Mouse (Mus musculus) heart, embryonic 15.5 days (tissue): Measurements from ENCODE around the gene Nmt1. TPM values are rescaled to one million over a fixed set of nuclear protein-coding genes. Genes with fewer than 3 reads are reported as not detected.

Source experiments
- ATAC-seq: fragments of 200-750 bp; cut with Nextera tagmentation; replicated peaks from 2 replicates; pipeline ENCODE4 v1.8.0; 2017; ENCODE audit warnings: low read depth, moderate TSS enrichment; ENCODE audit not compliant: insufficient number of reproducible peaks, insufficient read depth, low FRiP score
- H3K27ac ChIP-seq: fragments of 300-500 bp; sonication (generic); 2 replicates; pipeline ENCODE4 v1.5.1; 2015; ENCODE audit warnings: mild to moderate bottlenecking, inconsistent platforms
- H3K27me3 ChIP-seq: fragments of 300-500 bp; sonication (generic); 2 replicates; pipeline ENCODE4 v1.6.1; 2015; ENCODE audit warnings: inconsistent platforms
- H3K36me3 ChIP-seq: fragments of 300-500 bp; sonication (generic); 2 replicates; pipeline ENCODE4 v1.6.1; 2015; ENCODE audit warnings: mild to moderate bottlenecking, inconsistent platforms
- H3K4me1 ChIP-seq: fragments of 300-500 bp; sonication (generic); replicated peaks from 2 replicates; pipeline ENCODE4 v1.6.1; 2015; ENCODE audit warnings: inconsistent platforms
- H3K4me2 ChIP-seq: fragments of 300-500 bp; sonication (generic); 2 replicates; pipeline ENCODE4 v1.6.1; 2015; ENCODE audit warnings: inconsistent platforms, mild to moderate bottlenecking, moderate library complexity
- H3K4me3 ChIP-seq: fragments of 300-500 bp; sonication (generic); 2 replicates; pipeline ENCODE4 v1.5.1; 2015; ENCODE audit warnings: mild to moderate bottlenecking, inconsistent platforms
- H3K9ac ChIP-seq: fragments of 300-500 bp; sonication (generic); 2 replicates; pipeline ENCODE4 v1.6.1; 2015; ENCODE audit warnings: mild to moderate bottlenecking, inconsistent platforms
- H3K9me3 ChIP-seq: fragments of 300-500 bp; sonication (generic); replicated peaks from 2 replicates; pipeline ENCODE4 v1.6.1; 2016; ENCODE audit warnings: inconsistent platforms
- WGBS: fragments of 180-500 bp; shearing (Covaris S2); methylation state at CpG from one replicate; pipeline ENCODE4 v1.1.7; 2015; ENCODE audit warnings: mixed read lengths; 5-methylcytosine and 5-hydroxymethylcytosine counted together
- polyA plus RNA-seq: library from polyadenylated mRNA; unstranded; fragments of >200 nt; fragmentation: Nextera tagmentation; extraction: Ambion mirVana; gene quantifications from 2 replicates; pipeline ENCODE4 v1.2.1, GENCODE M21; 2015

The Nmt1 gene
- polyA plus RNA-seq, 1 experiment from 2014 or later = 47.8 TPM

DNA sequence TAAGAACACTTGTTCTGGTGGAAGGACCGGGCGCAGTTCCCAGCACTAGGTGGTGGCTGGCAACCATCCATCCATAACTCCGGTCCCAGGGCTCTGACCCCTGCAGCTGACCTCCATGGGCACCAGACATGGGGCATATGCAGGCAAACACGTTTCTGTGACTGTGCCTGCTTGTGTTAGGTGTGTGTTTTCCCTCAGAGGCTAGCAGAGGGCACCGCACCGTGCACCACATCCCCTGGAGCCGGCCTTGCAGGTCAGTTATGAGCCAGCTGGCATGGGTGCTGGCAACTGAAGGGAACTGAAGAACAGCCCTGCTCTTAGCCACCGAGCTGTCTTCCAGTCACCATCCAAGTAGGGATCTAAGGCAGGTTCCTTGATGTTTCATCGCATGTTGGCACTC is 22.2 kb downstream of the Nmt1 start:
- no peak for ATAC-seq
- Histone ChIP-seq H3K4me1 (peaks cover 26% of the 10 kb centered on the region), H3K9ac (no peak overlapping the region), H3K27me3 (no peaks in the 10 kb centered on the region), H3K4me3 (no peak overlapping the region), H3K4me2 (no peak overlapping the region), H3K9me3 (no peaks in the 10 kb centered on the region), H3K27ac (0 out of 2 replicates have a peak overlapping the region, but pooled peaks have one; percentile 88), H3K36me3 (peaks cover 38% of the 10 kb centered on the region)
- 86% methylated on average over 9 of the region's 9 CpGs for WGBS

DNA sequence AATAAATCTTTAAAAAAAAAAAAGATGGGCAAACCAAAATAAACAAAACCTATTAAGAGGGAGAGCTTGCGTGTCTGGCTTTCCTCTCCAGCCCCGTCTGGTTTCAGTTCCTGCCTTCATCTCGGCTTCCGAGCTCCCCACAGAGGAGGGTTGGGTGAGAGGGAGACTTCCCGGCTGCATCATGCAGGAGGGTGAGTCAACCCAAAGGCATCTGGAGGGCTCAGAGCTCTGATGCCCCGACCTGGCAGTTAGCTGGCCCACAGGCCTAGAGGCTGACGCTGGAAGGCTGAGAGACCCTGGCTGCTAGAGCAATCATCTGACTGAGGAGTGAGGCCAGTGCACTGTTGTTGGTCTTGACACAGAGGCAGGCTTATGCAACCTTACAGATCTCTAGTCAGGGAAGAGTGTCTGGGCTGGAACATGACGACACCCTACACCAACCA is 23.3 kb downstream of the Nmt1 start:
- Histone ChIP-seq H3K4me3 (no peak overlapping the region), H3K4me2 (no peak overlapping the region), H3K4me1 (peaks cover 26% of the 10 kb centered on the region), H3K36me3 (peaks cover 38% of the 10 kb centered on the region), H3K9me3 (no peaks in the 10 kb centered on the region), H3K27ac (peak overlapping the region; percentile 88), H3K27me3 (no peaks in the 10 kb centered on the region), H3K9ac (no peak overlapping the region)
- WGBS = 21% methylated on average over 8 of the region's 8 CpGs
- ATAC-seq = peak; percentile 91

DNA sequence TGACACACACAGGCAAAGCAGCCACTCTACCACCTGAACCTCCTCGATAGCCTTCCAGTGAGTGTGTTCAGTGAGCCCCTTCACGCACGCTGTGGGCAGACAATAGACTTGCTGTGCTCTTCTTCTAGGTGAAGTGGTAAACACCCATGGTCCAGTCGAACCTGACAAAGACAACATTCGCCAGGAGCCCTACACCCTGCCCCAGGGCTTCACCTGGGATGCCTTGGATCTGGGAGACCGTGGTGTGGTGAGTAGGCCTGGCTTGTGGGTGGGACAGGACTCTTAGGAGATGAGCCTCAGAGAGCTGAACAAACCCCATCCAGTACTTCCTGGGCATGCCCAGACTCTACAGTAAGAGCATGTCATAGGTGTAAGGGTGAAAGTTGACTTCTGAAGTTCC is 24.1 kb downstream of the Nmt1 start:
- Histone ChIP-seq H3K27ac (peak overlapping the region; percentile 88), H3K27me3 (no peaks in the 10 kb centered on the region), H3K9me3 (no peaks in the 10 kb centered on the region), H3K36me3 (peaks cover 38% of the 10 kb centered on the region), H3K4me3 (no peak overlapping the region), H3K4me2 (no peak overlapping the region), H3K4me1 (peaks cover 26% of the 10 kb centered on the region), H3K9ac (peak overlapping the region; percentile 9; the same call in 1 of the 2 replicates)
- 82% methylated on average over 6 of the region's 6 CpGs for WGBS
- ATAC-seq = no peak

DNA sequence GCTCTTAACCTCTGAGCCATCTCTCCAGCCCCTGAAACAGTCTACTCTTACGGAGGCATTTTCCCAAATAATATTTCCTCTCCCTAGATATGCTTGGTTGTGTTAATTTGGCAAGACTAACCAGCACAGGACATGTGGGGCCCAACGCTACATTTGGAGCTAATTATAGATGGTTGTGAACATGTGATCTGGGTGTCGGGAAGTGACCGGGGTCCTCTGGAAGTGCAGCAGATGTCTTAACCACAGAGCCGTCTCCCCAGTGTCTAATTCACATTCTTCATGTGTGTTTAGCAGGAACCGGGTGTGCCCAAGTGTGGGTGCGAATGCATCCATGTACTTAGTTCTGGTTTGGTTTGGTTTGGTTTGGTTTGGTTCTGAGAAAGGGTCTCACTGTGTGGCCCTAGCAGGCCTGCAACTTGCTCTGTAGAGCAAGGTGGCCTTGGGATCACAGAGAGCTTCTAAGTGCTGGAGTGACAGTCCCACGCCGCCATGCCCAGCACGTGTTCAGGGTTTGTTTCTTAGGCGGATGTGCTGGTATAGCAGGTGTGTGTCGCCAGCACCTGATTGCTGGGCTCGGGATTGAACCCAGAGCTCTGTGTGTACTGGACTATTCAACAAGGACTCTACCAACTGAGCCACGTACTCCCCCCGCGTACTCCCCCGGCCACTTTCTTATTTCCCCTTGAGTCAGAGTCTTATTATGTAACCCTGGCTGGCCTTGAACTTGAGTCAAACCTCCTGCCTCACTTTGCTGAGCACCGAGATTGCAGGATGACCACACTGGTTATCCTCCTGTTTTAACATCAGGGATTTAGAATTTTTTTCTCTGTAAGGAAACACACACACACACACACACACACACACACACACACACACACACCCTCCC is 25.4 kb downstream of the Nmt1 start:
- no peak for ATAC-seq
- no peak overlapping the region for H3K9ac ChIP-seq
- peak overlapping the region; percentile 61 for H3K27ac ChIP-seq

GRCm38 (mm10) chr11:103054798-103055197 is 26.8 kb downstream of the Nmt1 start:
- H3K27ac ChIP-seq = no peak overlapping the region
- WGBS = 46% methylated on average over 6 of the region's 6 CpGs
- peaks cover 36% of the 10 kb centered on the region for H3K4me1 ChIP-seq
- no peak for ATAC-seq
- no peak overlapping the region for H3K4me3 ChIP-seq
- H3K4me2 ChIP-seq = no peak overlapping the region
- H3K36me3 ChIP-seq = peaks cover 44% of the 10 kb centered on the region
- H3K27me3 ChIP-seq = no peaks in the 10 kb centered on the region
- H3K9ac ChIP-seq = no peak overlapping the region
- no peaks in the 10 kb centered on the region for H3K9me3 ChIP-seq

More for the DNA sequence above, 25.4 kb downstream of the Nmt1 start:
- Histone ChIP-seq H3K4me2 (no peak overlapping the region), H3K9me3 (no peaks in the 10 kb centered on the region), H3K4me3 (no peak overlapping the region), H3K4me1 (peaks cover 36% of the 10 kb centered on the region), H3K27me3 (no peaks in the 10 kb centered on the region), H3K36me3 (peaks cover 41% of the 10 kb centered on the region)
- WGBS = 74% methylated on average over 18 of the region's 18 CpGs

GRCm38 (mm10) chr11:103056636-103057035 is 28.6 kb downstream of the Nmt1 start:
- no peaks in the 10 kb centered on the region for H3K9me3 ChIP-seq
- no peak for ATAC-seq
- H3K36me3 ChIP-seq = peaks cover 57% of the 10 kb centered on the region
- H3K27ac ChIP-seq = no peak overlapping the region
- no peaks in the 10 kb centered on the region for H3K27me3 ChIP-seq
- H3K9ac ChIP-seq = no peak overlapping the region
- H3K4me2 ChIP-seq = no peak overlapping the region
- no peak overlapping the region for H3K4me3 ChIP-seq
- WGBS = 90% methylated on average over 7 of the region's 7 CpGs
- H3K4me1 ChIP-seq = peaks cover 28% of the 10 kb centered on the region

DNA sequence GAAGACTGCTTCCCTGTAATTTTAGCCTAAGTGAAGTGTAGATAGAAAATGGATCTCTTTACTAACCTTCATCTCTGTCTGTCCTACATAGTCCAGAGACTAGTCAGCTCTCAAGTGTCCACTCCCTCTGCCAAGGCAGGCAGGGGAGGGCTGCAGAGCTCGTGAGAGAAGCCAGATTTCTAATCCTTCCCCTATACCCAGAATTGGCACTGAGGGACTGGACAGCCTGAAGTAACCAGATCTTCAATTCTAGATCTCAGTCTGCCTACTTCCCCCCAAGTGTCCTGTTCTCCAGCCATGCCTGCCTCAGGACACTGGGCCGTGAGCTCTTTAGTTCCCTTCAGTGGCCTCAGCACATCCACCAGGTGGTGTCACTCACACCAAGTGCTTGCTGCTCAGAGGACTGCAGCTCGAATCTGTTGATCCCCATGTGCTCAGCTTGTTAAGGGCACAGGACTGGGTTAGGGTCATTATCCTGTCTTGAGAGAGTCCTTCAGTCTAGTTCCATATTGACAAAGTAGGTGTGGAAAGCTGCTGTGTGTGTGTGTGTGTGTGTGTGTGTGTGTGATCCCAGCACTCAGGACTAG is 30.6 kb downstream of the Nmt1 start:
- peak; percentile 38; the same call in 1 of the 2 replicates for ATAC-seq
- H3K36me3 ChIP-seq = peaks cover 68% of the 10 kb centered on the region
- H3K27me3 ChIP-seq = no peaks in the 10 kb centered on the region
- no peak overlapping the region for H3K4me3 ChIP-seq
- H3K4me2 ChIP-seq = no peak overlapping the region
- H3K9me3 ChIP-seq = no peaks in the 10 kb centered on the region
- H3K9ac ChIP-seq = no peak overlapping the region
- peak overlapping the region; percentile 50; the same call in 1 of the 2 replicates for H3K27ac ChIP-seq
- H3K4me1 ChIP-seq = peaks cover 16% of the 10 kb centered on the region; the same call in 1 of the 2 replicates
- 53% methylated on average over 3 of the region's 3 CpGs for WGBS

GRCm38 (mm10) chr11:103066191-103067050 is 38.4 kb downstream of the Nmt1 start:
- no peak for ATAC-seq
- WGBS = 91% methylated on average over 14 of the region's 14 CpGs
- peak overlapping the region; percentile 67; the same call in 1 of the 2 replicates for H3K27ac ChIP-seq
- H3K4me1 ChIP-seq = peaks cover 21% of the 10 kb centered on the region
- H3K4me2 ChIP-seq = no peak overlapping the region
- no peaks in the 10 kb centered on the region for H3K27me3 ChIP-seq
- no peak overlapping the region for H3K9ac ChIP-seq
- no peak overlapping the region for H3K4me3 ChIP-seq
- peaks cover 82% of the 10 kb centered on the region for H3K36me3 ChIP-seq
- H3K9me3 ChIP-seq = no peaks in the 10 kb centered on the region

GRCm38 (mm10) chr11:103067051-103067361 is 39.0 kb downstream of the Nmt1 start:
- WGBS = 89% methylated on average over 6 of the region's 6 CpGs
- no peak for ATAC-seq
- H3K9me3 ChIP-seq = no peaks in the 10 kb centered on the region
- peaks cover 76% of the 10 kb centered on the region for H3K36me3 ChIP-seq
- peaks cover 18% of the 10 kb centered on the region for H3K4me1 ChIP-seq
- no peak overlapping the region for H3K4me3 ChIP-seq
- H3K4me2 ChIP-seq = no peak overlapping the region
- H3K27ac ChIP-seq = peak overlapping the region; percentile 67
- no peaks in the 10 kb centered on the region for H3K27me3 ChIP-seq
- H3K9ac ChIP-seq = no peak overlapping the region

- Histone ChIP-seq H3K9ac (no peak overlapping the region), H3K4me1 (peaks cover 18% of the 10 kb centered on the region), H3K36me3 (peaks cover 72% of the 10 kb centered on the region), H3K27me3 (no peaks in the 10 kb centered on the region), H3K4me2 (no peak overlapping the region), H3K27ac (peak overlapping the region; percentile 67), H3K9me3 (no peaks in the 10 kb centered on the region), H3K4me3 (no peak overlapping the region)
- peak; percentile 59; the same call in 1 of the 2 replicates for ATAC-seq
- WGBS = 54% methylated on average over 8 of the region's 8 CpGs
Measured at GRCm38 (mm10) chr11:103067457-103068001, 39.5 kb downstream of the Nmt1 start.

DNA sequence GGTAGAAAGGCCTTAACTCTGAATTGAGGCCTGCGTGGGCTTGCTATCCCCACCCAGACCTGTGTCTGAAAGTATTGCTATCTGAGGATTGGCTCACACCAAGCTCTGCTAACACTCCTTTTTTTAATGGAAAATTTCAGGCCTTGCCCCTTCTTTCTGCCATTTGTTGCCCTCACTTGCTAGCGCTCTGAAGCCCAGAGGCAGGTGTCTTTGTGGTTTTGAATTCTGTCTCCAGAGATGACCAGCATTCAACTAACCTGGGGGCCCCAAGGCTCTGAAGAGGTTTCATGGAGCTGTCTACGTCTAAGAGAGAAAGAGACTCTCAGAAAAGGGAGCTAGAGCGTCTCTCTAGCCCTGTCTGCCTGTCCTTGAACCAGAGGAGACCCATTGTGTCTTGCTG is 40.3 kb downstream of the Nmt1 start:
- Histone ChIP-seq H3K27me3 (no peaks in the 10 kb centered on the region), H3K9me3 (no peaks in the 10 kb centered on the region), H3K4me3 (no peak overlapping the region), H3K4me2 (no peak overlapping the region), H3K9ac (no peak overlapping the region), H3K36me3 (peaks cover 67% of the 10 kb centered on the region), H3K27ac (peak overlapping the region; percentile 67), H3K4me1 (peaks cover 18% of the 10 kb centered on the region)
- 90% methylated on average over 4 of the region's 4 CpGs for WGBS
- ATAC-seq = no peak
